ENCODE assay signal across 8 mouse cellular contexts in genomic region chr5:151650700-151651410, GRCm38 (mm10). TPM values are rescaled to one million over a fixed set of nuclear protein-coding genes. Genes with fewer than 3 reads are reported as not detected.
DNase-seq lines count a peak whose midpoint lies in the region; ATAC-seq lines count a peak whose summit lies in the region.

Gene Rfc3 (minus strand): TSS chr5:151651242.

- WGBS in hindbrain, embryonic 12.5 days: under 1% methylated on average over 39 of the region's 42 CpGs

- no peaks in the 10 kb centered on the region for H3K27me3 ChIP-seq in hindbrain, embryonic 12.5 days

- H3K9ac ChIP-seq in hindbrain, embryonic 12.5 days: peak within 1 kb of the TSS; percentile 81

- H3K4me3 ChIP-seq in hindbrain, embryonic 12.5 days: peak within 1 kb of the TSS; percentile 74

- H3K4me1 ChIP-seq in hindbrain, embryonic 12.5 days: peaks cover 12% of the 10 kb centered on the region

- peak; percentile 99 for ATAC-seq in hindbrain, embryonic 12.5 days (ENCODE audit: low FRiP score)

- peak; percentile 97 for DNase-seq in NIH3T3 (ENCODE audit: low read depth)
- peak; percentile 99 for DNase-seq in cerebellum, postnatal 10 days
- peak; percentile 87 to 95 for DNase-seq in frontal cortex, postnatal 10 days (ENCODE audit: low spot score in 2 of 2)
- peak; percentile 93 to 96 for DNase-seq in layer of hippocampus, postnatal 14 days (ENCODE audit: low spot score in 2 of 2)
- DNase-seq in lung, postnatal 14 days: peak; percentile 97
- peak; percentile 87 for DNase-seq in retina, adult 2 months (ENCODE audit: low read depth, low spot score)
- peak; percentile 93 to 95 for DNase-seq in thymus, postnatal 36 days

- H3K9me3 ChIP-seq in hindbrain, embryonic 12.5 days (replicated peaks): no peaks in the 10 kb centered on the region

- H3K4me2 ChIP-seq in hindbrain, embryonic 12.5 days (replicated peaks): peak within 1 kb of the TSS; percentile 73

- peak within 1 kb of the TSS; percentile 83 for H3K27ac ChIP-seq in hindbrain, embryonic 12.5 days

- peaks cover 33% of the 10 kb centered on the region for H3K36me3 ChIP-seq in hindbrain, embryonic 12.5 days

RNA-seq across cellular contexts. Expression of gene Rfc3, which starts in this region (rescaled TPM):
- polyA plus RNA-seq in hindbrain, embryonic 12.5 days (2016; fragmentation: Nextera tagmentation; extraction: Ambion mirVana): 88.6 and 95.1 TPM in 2 replicates
- 1 to 10 TPM; 6.9 to 8.6 TPM for total RNA-seq in layer of hippocampus, postnatal 14 days (2021)

Comparison
In these comparisons a context has a peak if more than half of its experiments do, and no peak if none do; other contexts are left out.
1. Peak in every context shown above with its lines: DNase-seq, ATAC-seq, H3K4me3 ChIP-seq and H3K27ac ChIP-seq.